Mouse (Mus musculus): Measurements from ENCODE around the gene Gm16381.
"Not testable (repeated sequence)": the region's sequence is repeated elsewhere in the genome, so short reads cannot be mapped to it uniquely, and the experiment has no call there.

Gm16381 gene

GRCm38 (mm10) chr12:87644520-87644919 lies at the start of gene Gm16381:
Gm16381 (minus strand) TSS chr12:87644620.
- not testable (repeated sequence) for DNase-seq (ENCODE audit: low read depth, low spot score)

- DNase-seq (ENCODE audit: low read depth, low spot score), result not testable (repeated sequence)
Measured at GRCm38 (mm10) chr12:87652916-87653703, 8.7 kb upstream of the Gm16381 start.

GRCm38 (mm10) chr12:87618569-87618968 lies 25.9 kb downstream of the Gm16381 start, which contains the start of gene Gm4027:
Gm4027 (plus strand) TSS chr12:87618869.
- DNase-seq (ENCODE audit: low read depth, low spot score), result not testable (repeated sequence)

GRCm38 (mm10) chr12:87602388-87602787 lies 42.0 kb downstream of the Gm16381 start, which contains the start of gene Oog1:
Oog1 (plus strand) TSS chr12:87602688.
- not testable (repeated sequence) for DNase-seq (ENCODE audit: low read depth, low spot score)

- peak; percentile 10 for DNase-seq (ENCODE audit: low read depth, low spot score)
Measured at GRCm38 (mm10) chr12:87601388-87601787, 43.0 kb downstream of the Gm16381 start.

Measured in forelimb bud, embryonic 11.5 days (tissue).